Mouse (Mus musculus) neutrophil, adult 5-6 weeks (primary cell): Measurements from ENCODE around the gene Mroh7. TPM values are rescaled to one million over a fixed set of nuclear protein-coding genes. Genes with fewer than 3 reads are reported as not detected.
A peak's percentile ranks its signal among the peaks of the same experiment; 100 is the strongest.
"Not testable (repeated sequence)": the region's sequence is repeated elsewhere in the genome, so short reads cannot be mapped to it uniquely, and the experiment has no call there.

Experiments used
- ATAC-seq: fragments of 151-379, 151-347 bp; 2 replicates; pipeline ENCODE4 v1.8.0; 2017; ENCODE audit warnings: mild to moderate bottlenecking, moderate TSS enrichment; ENCODE audit not compliant: insufficient number of reproducible peaks, poor library complexity, low FRiP score, severe bottlenecking; ENCODE audit errors: extremely low read depth
- total RNA-seq: library from RNA; stranded (forward); fragments of 200-1000 nt; gene quantifications from 2 replicates; pipeline ENCODE4 v1.2.3, GENCODE M21; 2017

Gene Mroh7
- total RNA-seq = not detected in 2 replicates

- no peak for ATAC-seq
Measured at GRCm38 (mm10) chr4:106730814-106731213, at the start of gene Mroh7. Gene Mroh7 (minus strand): TSS chr4:106730925.

- no peak for ATAC-seq
Measured at GRCm38 (mm10) chr4:106780045-106780444, 49.3 kb upstream of the Mroh7 start.

GRCm38 (mm10) chr4:106778116-106778788 is 47.5 kb upstream of the Mroh7 start:
- ATAC-seq = no peak

- no peak for ATAC-seq
Measured at GRCm38 (mm10) chr4:106776998-106777397, 46.3 kb upstream of the Mroh7 start.

- not testable (repeated sequence) for ATAC-seq
Measured at GRCm38 (mm10) chr4:106775767-106776166, 45.0 kb upstream of the Mroh7 start.

- no peak for ATAC-seq
Measured at GRCm38 (mm10) chr4:106772558-106772957, 41.8 kb upstream of the Mroh7 start.

- ATAC-seq = no peak
Measured at GRCm38 (mm10) chr4:106769306-106769705, 38.6 kb upstream of the Mroh7 start.

- no peak for ATAC-seq
Measured at GRCm38 (mm10) chr4:106764166-106764565, 33.4 kb upstream of the Mroh7 start.

- ATAC-seq = no peak
Measured at GRCm38 (mm10) chr4:106751726-106752125, 21.0 kb upstream of the Mroh7 start.

GRCm38 (mm10) chr4:106749699-106750098 is 19.0 kb upstream of the Mroh7 start:
- no peak for ATAC-seq

GRCm38 (mm10) chr4:106747001-106747580 is 16.4 kb upstream of the Mroh7 start:
- ATAC-seq = no peak

- ATAC-seq = no peak
Measured at GRCm38 (mm10) chr4:106745862-106746261, 15.1 kb upstream of the Mroh7 start.

- ATAC-seq = no peak
Measured at GRCm38 (mm10) chr4:106737904-106738303, 7.2 kb upstream of the Mroh7 start.

GRCm38 (mm10) chr4:106736884-106737283 is 6.2 kb upstream of the Mroh7 start:
- ATAC-seq = not testable (repeated sequence)

GRCm38 (mm10) chr4:106733636-106734035 is 2.9 kb upstream of the Mroh7 start, which contains the start of gene Fam151a:
Gene Fam151a (plus strand): TSS chr4:106733889.
- no peak for ATAC-seq

- ATAC-seq = no peak
Measured at GRCm38 (mm10) chr4:106720631-106721030, 10.1 kb downstream of the Mroh7 start.

GRCm38 (mm10) chr4:106713622-106714021 is 17.1 kb downstream of the Mroh7 start:
- ATAC-seq = no peak

- ATAC-seq = peak; percentile 38; the same call in 1 of the 2 replicates
Measured at GRCm38 (mm10) chr4:106708408-106708807, 22.3 kb downstream of the Mroh7 start.

- ATAC-seq = no peak
Measured at GRCm38 (mm10) chr4:106707957-106708356, 22.8 kb downstream of the Mroh7 start.

- ATAC-seq = no peak
Measured at GRCm38 (mm10) chr4:106705096-106705665, 25.5 kb downstream of the Mroh7 start.
